Mouse (Mus musculus) ES-Bruce4 (cell line): ENCODE data around the gene C1qtnf1.

Experiments
- CTCF ChIP-seq: IDR thresholded peaks from one replicate; pipeline ENCODE4 v1.8.1; 2011; ENCODE audit warnings: low read depth, low read length
- EP300 ChIP-seq: IDR thresholded peaks from 2 replicates; pipeline ENCODE4 v1.6.1; 2011; ENCODE audit warnings: low read depth, low read length; ENCODE audit not compliant: insufficient read depth

GRCm38 (mm10) chr11:118406521-118406920 is 21.5 kb upstream of the C1qtnf1 start:
- no peak for TF ChIP-seq EP300
- TF ChIP-seq CTCF = no peak
